Mouse (Mus musculus): ENCODE measurements around the gene Pdcd4.

DNA sequence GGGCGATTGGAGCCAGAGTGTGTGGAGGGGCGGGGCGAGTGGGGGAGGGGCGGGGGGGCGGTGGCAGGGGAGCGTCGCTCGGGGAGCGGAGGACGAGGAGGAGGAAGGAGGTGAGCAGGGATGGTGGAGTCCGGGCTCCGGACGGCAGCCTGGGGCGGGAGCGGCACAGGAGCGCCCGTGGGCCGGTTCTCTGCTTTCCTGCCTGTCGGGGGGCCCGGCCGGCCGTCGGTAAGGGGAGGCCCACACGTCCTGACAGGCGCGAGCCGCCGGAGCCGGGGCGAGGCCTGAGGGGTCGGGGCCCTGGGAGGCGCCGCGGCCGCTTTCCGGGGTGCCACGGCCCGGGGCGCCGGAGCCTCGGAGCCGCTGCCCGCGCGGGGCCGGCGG, 52.7 kb downstream of the Pdcd4 start:
- TF ChIP-seq POLR2A (IDR thresholded peaks at IDR 0.05; ENCODE audit: borderline replicate concordance, extremely low read depth, insufficient read depth, insufficient read length, poor library complexity, severe bottlenecking) (peak; percentile 84), CTCF (IDR thresholded peaks at IDR 0.05; ENCODE audit: borderline replicate concordance, extremely low read depth, insufficient read depth, insufficient read length) (no peak)

Measured in brain, embryonic 14.5 days (tissue).